10 mouse cellular contexts compared by ENCODE assay signal in genomic region chr17:26547771-26548170, GRCm38 (mm10). TPM values are rescaled to one million over a fixed set of nuclear protein-coding genes. Genes with fewer than 3 reads are reported as not detected.
DNase-seq lines count a peak whose midpoint lies in the region; ATAC-seq lines count a peak whose summit lies in the region.
"Had no signal": no experiment of that assay in that cellular context is flagged by ENCODE, and none has a peak within 500 bp of the region (broad histone marks: within the 10 kb centered on the region; RNA-seq: fewer than 3 reads in every experiment).

No protein-coding gene starts in this region.

- no peak overlapping the region for H3K4me3 ChIP-seq in forebrain, embryonic 14.5 days (ENCODE audit: low read depth, low read length)
- no peak overlapping the region for H3K4me3 ChIP-seq in forebrain, embryonic 15.5 days
- H3K4me3 ChIP-seq: erythroblast, embryonic 14.5 days had no signal

- H3K4me1 ChIP-seq in forebrain, embryonic 14.5 days (ENCODE audit: control insufficient read depth, insufficient read depth, low read length), result no peaks in the 10 kb centered on the region
- no peaks in the 10 kb centered on the region for H3K4me1 ChIP-seq in forebrain, embryonic 15.5 days

- no peak overlapping the region for H3K4me2 ChIP-seq in forebrain, embryonic 14.5 days (ENCODE audit: low read length)
- H3K4me2 ChIP-seq in forebrain, embryonic 15.5 days (replicated peaks), result no peak overlapping the region

- peak; percentile 8 for DNase-seq in forebrain, embryonic 14.5 days (ENCODE audit: low spot score)
- DNase-seq in heart, adult 8-10 months (ENCODE audit: low spot score), result peak; percentile 91
- peak; percentile 70 for DNase-seq in kidney, adult 9 months
- DNase-seq in lung, postnatal 14 days, result peak; percentile 65
- DNase-seq in layer of hippocampus, postnatal 10 days (ENCODE audit: low spot score in 2 of 2), result no peak
- DNase-seq in thymus, postnatal 4 days, result no peak
- DNase-seq in frontal cortex, postnatal 10 days (ENCODE audit: low spot score in 2 of 2), result no peak
- DNase-seq: thymus, adult 2 months had no signal

- H3K27ac ChIP-seq in forebrain, embryonic 14.5 days (ENCODE audit: low read depth, low read length), result no peak overlapping the region
- no peak overlapping the region for H3K27ac ChIP-seq in forebrain, embryonic 15.5 days (replicated peaks)

- H3K36me3 ChIP-seq in forebrain, embryonic 14.5 days (ENCODE audit: control insufficient read depth, insufficient read depth, low read length), result no peaks in the 10 kb centered on the region
- no peaks in the 10 kb centered on the region for H3K36me3 ChIP-seq in forebrain, embryonic 15.5 days

- 44% methylated on average over 7 of the region's 7 CpGs for WGBS in forebrain, embryonic 14.5 days
- 30% methylated on average over 7 of the region's 7 CpGs for WGBS in forebrain, embryonic 15.5 days

- H3K27me3 ChIP-seq in forebrain, embryonic 14.5 days (replicated peaks; ENCODE audit: control insufficient read depth, insufficient read depth, low read length), result no peaks in the 10 kb centered on the region
- H3K27me3 ChIP-seq in forebrain, embryonic 15.5 days, result no peaks in the 10 kb centered on the region

- H3K9me3 ChIP-seq in forebrain, embryonic 14.5 days (replicated peaks; ENCODE audit: control insufficient read depth, low read length), result no peaks in the 10 kb centered on the region
- no peaks in the 10 kb centered on the region for H3K9me3 ChIP-seq in forebrain, embryonic 15.5 days

- H3K9ac ChIP-seq in forebrain, embryonic 14.5 days (ENCODE audit: low read length), result no peak overlapping the region
- no peak overlapping the region for H3K9ac ChIP-seq in forebrain, embryonic 15.5 days (replicated peaks)

- ATAC-seq in forebrain, embryonic 14.5 days, result no peak
- ATAC-seq in forebrain, embryonic 15.5 days (replicated peaks), result no peak

RNA-seq across cellular contexts. Expression of gene Ergic1, which starts 13.5 kb away (rescaled TPM):
- polyA plus RNA-seq in forebrain, embryonic 14.5 days (2014; fragmentation: Nextera tagmentation; extraction: Ambion mirVana), result 126 and 134 TPM in 2 replicates
- 90.4 and 98.7 TPM in 2 replicates for polyA plus RNA-seq in forebrain, embryonic 15.5 days (2015; fragmentation: Nextera tagmentation; extraction: Ambion mirVana)
- total RNA-seq in heart, adult 8-10 months (2022), result 10 to 100 TPM; 52.7 to 57.9 (median 55.4) TPM
- total RNA-seq in layer of hippocampus, postnatal 10 days (2021), result 100 to 1,000 TPM; 128 to 155 TPM

RNA-seq across cellular contexts. Expression of gene Dusp1, which starts 14.2 kb away (rescaled TPM):
- polyA plus RNA-seq in forebrain, embryonic 14.5 days (2014; fragmentation: Nextera tagmentation; extraction: Ambion mirVana), result 58.4 and 66.0 TPM in 2 replicates
- polyA plus RNA-seq in forebrain, embryonic 15.5 days (2015; fragmentation: Nextera tagmentation; extraction: Ambion mirVana), result 46.3 and 50.0 TPM in 2 replicates
- total RNA-seq in heart, adult 8-10 months (2022), result 10 to 100 TPM; 51.1 to 75.8 (median 59.4) TPM
- 10 to 100 TPM; 15.3 to 16.1 TPM for total RNA-seq in layer of hippocampus, postnatal 10 days (2021)

Comparison
In these comparisons a context has a peak if more than half of its experiments do, and no peak if none do; other contexts are left out.
1. DNase-seq: peak in forebrain, embryonic 14.5 days (single experiment), heart, adult 8-10 months (single experiment), kidney, adult 9 months (single experiment) and lung, postnatal 14 days (single experiment); none in layer of hippocampus, postnatal 10 days (0 of 2), thymus, postnatal 4 days (single experiment) and frontal cortex, postnatal 10 days (0 of 2).